Mouse (Mus musculus) cerebellum, adult 2 months (tissue): ENCODE measurements around the gene Rps17.

Experiments used
- CTCF ChIP-seq: fragments of 200-500 bp; IDR thresholded peaks from 2 replicates; pipeline ENCODE4 v1.5.1; 2011; ENCODE audit warnings: low read depth, mild to moderate bottlenecking, control low read depth, low read length, moderate library complexity, borderline replicate concordance; ENCODE audit not compliant: insufficient read depth
- POLR2A ChIP-seq: fragments of 200-500 bp; IDR thresholded peaks from 2 replicates; pipeline ENCODE4 v1.6.1; 2011; ENCODE audit warnings: low read length, control low read depth, borderline replicate concordance; ENCODE audit not compliant: insufficient read depth

- TF ChIP-seq CTCF, result no peak
- no peak for TF ChIP-seq POLR2A
These were observed 1.2 kb downstream of the Rps17 start for GRCm38 (mm10) chr7:81343831-81344230.
